Mouse (Mus musculus) adrenal gland, adult 8-10 months (tissue): ENCODE results near the gene Slc23a3. TPM values are rescaled to one million over a fixed set of nuclear protein-coding genes. Genes with fewer than 3 reads are reported as not detected.

Experiments used
- DNase-seq: peaks from one replicate; pipeline ENCODE4 v3.0.0; 2022
- total RNA-seq, 4 experiments: library from RNA; stranded (reverse); gene quantifications; 2 replicates each; pipeline ENCODE4 v1.2.4; 2022

The Slc23a3 gene
- total RNA-seq, 4 experiments from 2014 or later, result 0.15 to 0.77 (median 0.29) TPM

DNA sequence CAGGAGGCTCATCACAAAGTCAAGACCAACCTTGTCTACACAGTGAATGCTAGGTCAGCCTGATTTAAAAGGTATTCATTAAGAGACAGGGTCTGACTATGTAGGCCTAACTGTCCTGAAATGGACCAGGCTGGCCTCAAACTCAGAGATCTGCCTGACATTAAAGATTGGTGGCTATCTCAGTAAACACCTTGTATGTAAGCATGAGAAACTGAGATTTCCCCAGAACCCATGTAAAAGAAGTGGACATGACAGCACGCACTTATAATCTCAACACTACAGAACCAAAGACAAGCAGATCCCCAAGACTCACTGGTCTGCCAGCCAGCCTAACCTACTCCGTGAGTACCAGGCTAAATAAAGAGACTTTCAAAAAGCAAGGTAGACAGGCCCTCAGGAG is 4.8 kb upstream of the Slc23a3 start:
- DNase-seq, result no peak

GRCm38 (mm10) chr1:75136730-75137129 is 3.0 kb upstream of the Slc23a3 start:
- no peak for DNase-seq

- no peak for DNase-seq
These were observed 2.6 kb upstream of the Slc23a3 start for GRCm38 (mm10) chr1:75136293-75136692.

- no peak for DNase-seq
These were observed 5.0 kb downstream of the Slc23a3 start for GRCm38 (mm10) chr1:75128641-75129040.

DNA sequence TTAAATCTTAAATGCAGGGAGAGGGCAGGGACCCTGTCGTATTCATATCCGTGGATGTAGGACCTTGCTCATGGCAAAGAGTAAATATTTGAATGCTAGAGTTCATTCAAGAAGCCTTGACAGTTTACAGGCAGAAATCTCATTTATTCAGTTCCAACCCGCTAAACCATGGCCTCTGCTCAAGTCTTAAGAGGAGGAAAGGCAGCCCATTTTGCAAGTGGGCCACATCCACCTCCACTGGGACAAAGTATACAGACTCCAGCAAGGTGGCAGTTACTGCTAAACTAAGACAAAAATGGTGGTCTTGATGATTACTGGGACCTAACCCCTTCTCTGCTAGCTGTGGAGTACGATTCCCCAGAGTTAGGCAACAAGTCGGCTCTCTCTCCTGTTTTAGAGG is 8.3 kb downstream of the Slc23a3 start:
- no peak for DNase-seq

DNA sequence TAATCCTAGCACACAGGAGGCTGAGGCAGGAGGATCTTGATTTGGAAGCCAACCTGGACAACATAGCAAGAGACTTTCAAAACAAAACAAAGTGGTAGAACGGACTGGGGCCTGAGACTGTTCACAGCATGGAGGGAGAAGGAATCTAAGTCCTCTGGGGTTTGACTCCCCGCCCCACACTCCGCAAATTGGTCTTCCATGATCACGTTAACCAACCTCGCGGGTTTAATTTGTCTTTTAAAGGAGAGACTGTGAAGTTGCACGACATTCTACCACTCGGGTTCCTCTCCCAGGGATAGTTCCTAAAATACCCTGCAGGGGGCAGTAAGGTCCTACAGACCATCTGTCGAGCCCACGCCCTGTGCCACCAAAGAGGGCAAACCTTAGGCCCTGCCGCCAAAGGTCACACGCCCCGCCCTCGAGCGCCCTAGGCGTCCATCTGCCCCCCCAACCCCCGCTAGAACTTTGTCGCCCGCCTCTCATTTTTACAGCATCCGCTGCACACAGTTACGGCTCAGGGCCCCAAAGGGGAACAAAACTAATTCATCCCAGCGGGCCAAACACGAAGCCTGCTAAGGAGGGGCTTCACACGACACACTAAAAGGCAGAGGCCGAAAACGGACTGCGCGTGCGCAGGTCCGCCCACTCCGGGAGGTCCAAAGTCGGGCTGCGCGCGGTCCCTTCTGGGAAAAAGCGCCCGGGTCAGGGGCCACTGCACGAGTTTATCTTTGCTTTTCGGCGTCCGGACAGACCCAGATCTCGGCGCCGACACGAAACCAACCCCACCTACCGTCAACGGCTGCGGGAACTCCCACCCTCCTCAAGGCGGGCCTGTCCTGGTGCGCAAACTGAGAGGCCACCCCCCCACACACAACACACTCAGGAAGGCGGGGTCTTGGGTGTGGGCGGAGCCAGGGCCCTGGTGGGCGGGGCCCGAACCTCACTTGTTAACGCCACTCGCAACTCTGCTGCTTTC is 9.1 kb downstream of the Slc23a3 start, which contains the start of gene Nhej1:
TSS of gene Nhej1 (minus strand) at position 855 of the 976 bp plus-strand sequence.
- DNase-seq, result peak; percentile 90

DNA sequence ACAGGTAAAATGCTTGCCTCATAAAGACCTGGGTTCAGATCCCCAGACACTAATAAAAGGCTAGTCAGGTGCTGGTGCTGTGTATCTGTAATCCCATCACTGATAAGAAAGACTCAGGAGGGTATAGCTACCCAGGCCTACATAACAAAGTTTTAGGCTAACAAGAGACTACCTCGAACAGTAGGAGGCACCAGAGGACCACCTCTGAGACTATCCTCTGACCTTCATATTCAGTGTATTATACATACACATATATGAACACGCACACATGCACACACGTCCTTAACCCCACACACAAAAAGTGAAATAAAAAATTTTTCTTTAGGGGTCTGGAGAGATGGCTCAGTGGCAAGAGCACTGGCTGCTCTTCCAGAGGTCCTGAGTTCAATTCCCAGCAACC is 11.5 kb downstream of the Slc23a3 start:
- no peak for DNase-seq

Other genes starting within 250 kb of the Slc23a3 start
- gene Fev, start 248.5 kb downstream of the Slc23a3 start, total RNA-seq, result 1 to 10 TPM in 3 of 4 experiments, under 1 TPM in 1; 0.93 to 6.3 (median 2.8) TPM
- gene Cryba2, start 240.7 kb downstream of the Slc23a3 start, total RNA-seq, result 1 to 10 TPM in 3 of 4 experiments, under 1 TPM in 1; 0.56 to 2.1 (median 1.4) TPM
- gene Cfap65, start 198.3 kb downstream of the Slc23a3 start, total RNA-seq, result under 1 TPM in 1 of 4 experiments, not detected in 3; 0.03 TPM
- gene Ihh, start 182.2 kb downstream of the Slc23a3 start, total RNA-seq, result under 1 TPM in 3 of 4 experiments, not detected in 1; 0.16 to 0.20 (median 0.18) TPM
- 1 to 10 TPM; 5.7 to 7.3 (median 7.2) TPM for gene Nhej1, start 8.7 kb downstream of the Slc23a3 start, total RNA-seq
- 10 to 100 TPM; 38.5 to 48.6 (median 43.4) TPM for gene Cnppd1, start 8.8 kb upstream of the Slc23a3 start, total RNA-seq
- gene Retreg2, start 8.9 kb upstream of the Slc23a3 start, total RNA-seq, result 100 to 1,000 TPM in 3 of 4 experiments, 10 to 100 TPM in 1; 98.5 to 113 (median 104) TPM
- gene Zfand2b, start 34.8 kb upstream of the Slc23a3 start, total RNA-seq, result 10 to 100 TPM; 34.2 to 39.7 (median 36.2) TPM
- 10 to 100 TPM; 20.9 to 32.9 (median 31.4) TPM for gene Abcb6, start 46.5 kb upstream of the Slc23a3 start, total RNA-seq
- 10 to 100 TPM; 17.0 to 28.2 (median 22.8) TPM for gene Ankzf1, start 58.3 kb upstream of the Slc23a3 start, total RNA-seq
- gene Atg9a, start 58.3 kb upstream of the Slc23a3 start, total RNA-seq, result 10 to 100 TPM; 41.9 to 52.6 (median 47.6) TPM
- 10 to 100 TPM; 19.4 to 49.8 (median 33.2) TPM for gene Glb1l, start 76.9 kb upstream of the Slc23a3 start, total RNA-seq
- gene Stk16, start 76.9 kb upstream of the Slc23a3 start, total RNA-seq, result 100 to 1,000 TPM; 102 to 131 (median 120) TPM
- gene Tuba4a, start 86.0 kb upstream of the Slc23a3 start, total RNA-seq, result 10 to 100 TPM; 43.5 to 54.4 (median 49.1) TPM
- gene A630095N17Rik, start 98.2 kb upstream of the Slc23a3 start, total RNA-seq, result not detected
- 100 to 1,000 TPM in 3 of 4 experiments, 10 to 100 TPM in 1; 85.7 to 111 (median 108) TPM for gene Dnajb2, start 102.5 kb upstream of the Slc23a3 start, total RNA-seq
- 10 to 100 TPM; 59.0 to 80.7 (median 66.5) TPM for gene Ptprn, start 130.6 kb upstream of the Slc23a3 start, total RNA-seq
- gene Resp18, start 144.5 kb upstream of the Slc23a3 start, total RNA-seq, result 100 to 1,000 TPM; 143 to 279 (median 188) TPM
- gene Dnpep, start 184.1 kb upstream of the Slc23a3 start, total RNA-seq, result 100 to 1,000 TPM; 101 to 112 (median 104) TPM
- gene Des, start 226.4 kb upstream of the Slc23a3 start, total RNA-seq, result 10 to 100 TPM; 13.3 to 16.4 (median 15.6) TPM
- 10 to 100 TPM; 13.7 to 32.9 (median 22.2) TPM for gene Speg, start 241.4 kb upstream of the Slc23a3 start, total RNA-seq